Mouse (Mus musculus) ES-E14 (cell line): ENCODE results near the gene Ociad2. TPM values are rescaled to one million over a fixed set of nuclear protein-coding genes. Genes with fewer than 3 reads are reported as not detected.

Experiments used
- DNase-seq: peaks from one replicate; pipeline ENCODE4 v3.0.0-alpha.2; 2013; ENCODE audit warnings: low read depth, low spot score
- H3K27ac ChIP-seq: 2 replicates; pipeline ENCODE4 v1.5.1; 2012; ENCODE audit warnings: low read depth, mild to moderate bottlenecking, low read length, moderate library complexity, mixed read lengths; ENCODE audit not compliant: poor library complexity, insufficient read depth, severe bottlenecking
- H3K36me3 ChIP-seq: 2 replicates; pipeline ENCODE4 v1.6.1; 2012; ENCODE audit warnings: mild to moderate bottlenecking, low read length, moderate library complexity, mixed read lengths; ENCODE audit not compliant: control insufficient read depth, poor library complexity, insufficient read depth, severe bottlenecking
- H3K4me1 ChIP-seq, 2 experiments: fragments of 150-350 bp in 1 of 2; sonication (generic) in 1 of 2; 2 replicates each; pipeline ENCODE4 v1.6.1; 2012; ENCODE audit warnings: low read length in 2 of 2, mild to moderate bottlenecking in 1 of 2, mixed read lengths in 1 of 2; ENCODE audit not compliant: control insufficient read depth in 2 of 2, insufficient read depth in 2 of 2, poor library complexity in 1 of 2
- H3K4me3 ChIP-seq, 2 experiments: fragments of 150-350 bp in 1 of 2; sonication (generic) in 1 of 2; 2 replicates each; pipeline ENCODE4 v1.5.1; 2012; ENCODE audit warnings: low read length in 2 of 2, low read depth in 1 of 2, mild to moderate bottlenecking in 1 of 2, mixed read lengths in 1 of 2; ENCODE audit not compliant: insufficient read depth in 1 of 2, poor library complexity in 1 of 2, severe bottlenecking in 1 of 2
- H3K9ac ChIP-seq: 2 replicates; pipeline ENCODE4 v1.6.1; 2012; ENCODE audit warnings: low read depth, mild to moderate bottlenecking, low read length, mixed read lengths; ENCODE audit not compliant: poor library complexity, insufficient read depth, severe bottlenecking
- H3K9me3 ChIP-seq: fragments of 150-350 bp; sonication (generic); 2 replicates; pipeline ENCODE4 v1.6.1; 2012; ENCODE audit warnings: low read depth, mild to moderate bottlenecking, low read length; ENCODE audit not compliant: control insufficient read depth, insufficient read depth
- CHD2 ChIP-seq: IDR thresholded peaks from 2 replicates; pipeline ENCODE4 v1.6.1; 2014; ENCODE audit warnings: mild to moderate bottlenecking, low read depth, low read length, inconsistent platforms
- HCFC1 ChIP-seq: IDR thresholded peaks from 2 replicates; pipeline ENCODE4 v1.6.1; 2012; ENCODE audit warnings: low read length, inconsistent platforms, borderline replicate concordance; ENCODE audit not compliant: insufficient read depth
- MAFK ChIP-seq: IDR thresholded peaks from 2 replicates; pipeline ENCODE4 v1.6.1; 2014; ENCODE audit warnings: mild to moderate bottlenecking, low read depth, low read length, inconsistent platforms; ENCODE audit not compliant: insufficient read depth
- ZC3H11A ChIP-seq: IDR thresholded peaks from 2 replicates; pipeline ENCODE4 v1.6.1; 2012; ENCODE audit warnings: low read depth, mild to moderate bottlenecking, inconsistent platforms, low read length, borderline replicate concordance
- ZNF384 ChIP-seq: IDR thresholded peaks from 2 replicates; pipeline ENCODE4 v1.6.1; 2012; ENCODE audit warnings: low read depth, low read length, inconsistent platforms
- in situ Hi-C, 2 experiments: fragments of 600-800 bp; cut with MboI; formaldehyde crosslinking; loops; one replicate each; pipeline ENCODE4 v1.15.1; 2025; ENCODE audit warnings: low sequenced_read_pairs in 2 of 2, inconsistent platforms in 1 of 2; ENCODE audit not compliant: unreplicated experiment in 2 of 2
- total RNA-seq: library from RNA; depleted of rRNA; stranded (reverse); fragments of 300-350 nt; gene quantifications from 2 replicates; pipeline ENCODE4 v1.2.3, GENCODE M21; 2012; rRNA removed

Ociad2 gene
- total RNA-seq, 1 experiment: 5.2 TPM

- DNase-seq: no peak
- Histone ChIP-seq H3K36me3 (no peaks in the 10 kb centered on the region), H3K27ac (no peak overlapping the region), H3K9ac (no peak overlapping the region), H3K4me3 (no peak overlapping the region), H3K9me3 (no peaks in the 10 kb centered on the region), H3K4me1 (peaks cover 0 to 4% of the 10 kb centered on the region in 2 experiments; a peak in 1 of 4 replicates)
- in situ Hi-C loops: no loop called here
- TF ChIP-seq MAFK (no peak), ZNF384 (no peak), CHD2 (no peak), ZC3H11A (no peak), HCFC1 (no peak)
Measured at GRCm38 (mm10) chr5:73274941-73275340, 65.9 kb downstream of the Ociad2 start.

GRCm38 (mm10) chr5:73273171-73273570 lies 67.7 kb downstream of the Ociad2 start:
- in situ Hi-C loops: no loop called here
- Histone ChIP-seq H3K27ac (no peak overlapping the region), H3K9ac (no peak overlapping the region), H3K36me3 (no peaks in the 10 kb centered on the region), H3K4me1 (peaks cover 2 to 4% of the 10 kb centered on the region in 2 experiments; a peak in 2 of 4 replicates), H3K9me3 (no peaks in the 10 kb centered on the region), H3K4me3 (no peak overlapping the region)
- DNase-seq: no peak
- TF ChIP-seq MAFK (no peak), CHD2 (no peak), ZNF384 (no peak)

Other genes with a start within 250 kb of the Ociad2 start
- 52.4 and 53.3 TPM in 2 replicates for gene Fryl, start 84.4 kb downstream of the Ociad2 start, total RNA-seq
- 123 and 141 TPM in 2 replicates for gene Ociad1, start 48.2 kb downstream of the Ociad2 start, total RNA-seq
- 0.21 and 0.31 TPM in 2 replicates for gene Cwh43, start 65.0 kb upstream of the Ociad2 start, total RNA-seq
- 14.9 and 15.2 TPM in 2 replicates for gene Dcun1d4, start 140.0 kb upstream of the Ociad2 start, total RNA-seq